Mouse (Mus musculus) spleen, adult 10 weeks (tissue): ENCODE data around the gene Akr1c14. TPM values are rescaled to one million over a fixed set of nuclear protein-coding genes. Genes with fewer than 3 reads are reported as not detected.

Source experiments
- polyA plus RNA-seq: library from polyadenylated mRNA; stranded (reverse); fragments of 350-450 nt; fragmentation: Illumina TruSeq; extraction: RNeasy Lipid Tissue Mini Kit (QIAGEN cat#74804); gene quantifications from one replicate; pipeline ENCODE4 v1.2.3, GENCODE M21; 2015; ENCODE audit warnings: low replicate concordance; ENCODE audit not compliant: insufficient read depth

Akr1c14 gene
- 2.2 TPM for polyA plus RNA-seq

DNA sequence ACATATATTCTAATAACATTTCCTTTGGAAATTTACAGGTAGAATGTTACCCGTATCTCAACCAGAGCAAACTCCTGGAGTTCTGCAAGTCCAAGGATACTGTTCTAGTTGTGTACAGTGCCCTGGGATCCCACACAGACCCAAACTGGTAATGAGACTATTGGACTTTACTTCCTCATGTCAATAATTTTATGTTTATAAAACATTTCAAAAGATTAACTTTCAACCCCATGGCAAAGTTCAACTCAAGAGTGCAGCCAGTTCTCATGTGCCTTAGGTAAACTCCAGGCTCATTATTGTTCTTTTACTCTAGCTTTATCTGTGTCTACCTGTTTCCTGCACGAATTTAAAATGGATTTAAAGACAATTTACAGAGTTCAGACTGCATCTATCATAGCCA lies at the start of gene Akr1c14:
Gene Akr1c14 (plus strand): TSS at position 293 of the 400 bp plus-strand sequence.

Other genes starting within 250 kb of the Akr1c14 start
- not detected for gene Calml3, start 244.7 kb upstream of the Akr1c14 start, polyA plus RNA-seq
- not detected for gene Calm4, start 211.3 kb upstream of the Akr1c14 start, polyA plus RNA-seq
- not detected for gene Calm5, start 194.8 kb upstream of the Akr1c14 start, polyA plus RNA-seq
- gene Net1, start 130.8 kb upstream of the Akr1c14 start, polyA plus RNA-seq, result 29.1 TPM
- not detected for gene Tubal3, start 130.7 kb upstream of the Akr1c14 start, polyA plus RNA-seq
- gene Ucn3, start 103.7 kb upstream of the Akr1c14 start, polyA plus RNA-seq, result not detected
- 0.47 TPM for gene Akr1c18, start 101.6 kb downstream of the Akr1c14 start, polyA plus RNA-seq
- gene Akr1c13, start 142.1 kb downstream of the Akr1c14 start, polyA plus RNA-seq, result 26.7 TPM
- 3.8 TPM for gene Akr1c19, start 179.7 kb downstream of the Akr1c14 start, polyA plus RNA-seq
- 6.1 TPM for gene Akr1c12, start 230.4 kb downstream of the Akr1c14 start, polyA plus RNA-seq